Mouse (Mus musculus) MEL (cell line): ENCODE measurements at regions not wholly inside any gene's neighbourhood (a gene's known extent, or its start where the extent isn't known, plus 50 kb on each side); places are given as distances from the start of the nearest gene placed in this dataset.

ENCODE experiments used
- GATA1 ChIP-seq: IDR thresholded peaks from 2 replicates; pipeline ENCODE4 v1.6.1; 2011; ENCODE audit warnings: low read depth, low read length, improper control_type of control experiment
- HCFC1 ChIP-seq: IDR thresholded peaks from 2 replicates; pipeline ENCODE4 v1.6.1; 2012; ENCODE audit warnings: low read depth, mild to moderate bottlenecking, inconsistent platforms, low read length, improper control_type of control experiment, moderate library complexity
- MAX ChIP-seq: IDR thresholded peaks from 2 replicates; pipeline ENCODE4 v1.6.1; 2011; ENCODE audit warnings: low read length, improper control_type of control experiment

DNA sequence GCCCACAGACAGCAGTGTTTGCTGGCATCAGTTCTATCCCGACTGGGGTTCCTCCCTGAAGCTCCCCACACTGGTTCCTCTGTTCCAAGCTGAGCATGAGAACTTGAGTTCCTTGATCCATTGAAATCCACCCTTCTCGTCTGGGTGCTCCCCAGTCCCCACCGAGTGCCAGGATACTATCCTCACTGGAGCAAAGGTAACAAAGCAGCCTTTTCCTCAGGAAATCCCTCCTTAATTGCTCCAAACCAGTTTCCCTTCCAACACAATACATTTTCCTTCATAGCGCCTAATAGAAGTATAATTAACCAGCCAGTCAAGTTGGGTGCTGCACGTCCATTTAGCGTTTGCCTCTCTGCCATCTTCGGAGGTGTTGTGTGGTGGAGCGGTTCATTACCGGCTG, 92.6 kb upstream of the 1700016C15Rik start:
- no peak for TF ChIP-seq MAX
- TF ChIP-seq HCFC1 = no peak
- no peak for TF ChIP-seq GATA1
